In the genomic region with DNA sequence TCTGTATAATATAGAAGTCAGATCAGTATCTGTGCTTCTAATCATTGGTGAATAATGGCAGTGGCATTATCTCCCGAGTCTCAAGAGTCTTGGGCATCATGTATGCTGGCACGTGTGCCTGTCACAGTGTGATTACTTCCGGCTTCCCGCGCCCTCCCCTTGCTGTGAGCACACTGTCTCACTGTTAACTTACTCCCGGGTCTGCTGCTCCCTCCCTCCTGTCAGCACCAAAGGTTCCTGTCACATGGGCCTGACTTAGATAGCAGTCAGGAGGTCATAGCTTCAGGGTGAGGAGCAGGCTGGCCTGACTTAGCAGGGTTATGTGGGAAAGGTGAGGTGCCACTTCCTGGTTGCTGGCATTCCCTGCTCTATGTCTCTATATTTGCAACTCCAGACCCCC, we compare ENCODE assay signal across 12 mouse cellular contexts.
A peak's percentile ranks its signal among the peaks of the same experiment; 100 is the strongest.
DNase-seq lines count a peak whose midpoint lies in the region; ATAC-seq lines count a peak whose summit lies in the region.
"Had no signal": no experiment of that assay in that cellular context is flagged by ENCODE, and none has a peak within 500 bp of the region (broad histone marks: within the 10 kb centered on the region; RNA-seq: fewer than 3 reads in every experiment).

No protein-coding gene starts in this region.

- peaks cover 47% of the 10 kb centered on the region for H3K4me1 ChIP-seq in embryonic facial prominence, embryonic 10.5 days
- H3K4me1 ChIP-seq in limb, embryonic 10.5 days: peaks cover 81% of the 10 kb centered on the region

- peak overlapping the region; percentile 69 for H3K27ac ChIP-seq in embryonic facial prominence, embryonic 10.5 days (replicated peaks)
- H3K27ac ChIP-seq in limb, embryonic 10.5 days: peak overlapping the region; percentile 81
- H3K27ac ChIP-seq: gastrocnemius, adult 2 months; neural tube, embryonic 15.5 days had no signal

- H3K36me3 ChIP-seq in embryonic facial prominence, embryonic 10.5 days (replicated peaks): no peaks in the 10 kb centered on the region
- H3K36me3 ChIP-seq in limb, embryonic 10.5 days: no peaks in the 10 kb centered on the region
- H3K36me3 ChIP-seq: neural tube, embryonic 15.5 days had no signal

- peak; percentile 93 for ATAC-seq in megakaryocyte-erythroid progenitor cell, adult 5-6 weeks (replicated peaks; ENCODE audit: low FRiP score, low TSS enrichment, poor library complexity, severe bottlenecking)

- peak; percentile 22 for DNase-seq in kidney, postnatal 10 days
- no peak for DNase-seq in kidney, postnatal 14 days
- no peak for DNase-seq in embryonic facial prominence, embryonic 10.5 days (ENCODE audit: low spot score)
- no peak for DNase-seq in limb, embryonic 10.5 days (ENCODE audit: low spot score)
- DNase-seq in frontal cortex, postnatal 36 days (ENCODE audit: low spot score in 2 of 2): no peak
- DNase-seq in left cerebral cortex, adult 11 months (ENCODE audit: low spot score): no peak
- DNase-seq: adrenal gland, postnatal 25 days; cerebellum, adult 9-11 months; gastrocnemius, adult 2 months; thymus, postnatal 14 days had no signal

- WGBS in embryonic facial prominence, embryonic 10.5 days: 31% methylated on average over 6 of the region's 6 CpGs
- 20% methylated on average over 6 of the region's 6 CpGs for WGBS in limb, embryonic 10.5 days

- H3K27me3 ChIP-seq in embryonic facial prominence, embryonic 10.5 days (replicated peaks; ENCODE audit: low read depth, poor library complexity, severe bottlenecking): no peaks in the 10 kb centered on the region
- H3K27me3 ChIP-seq in limb, embryonic 10.5 days (ENCODE audit: low read depth, poor library complexity, severe bottlenecking): no peaks in the 10 kb centered on the region
- H3K27me3 ChIP-seq: neural tube, embryonic 15.5 days had no signal

- no peak overlapping the region for H3K4me3 ChIP-seq in embryonic facial prominence, embryonic 10.5 days
- no peak overlapping the region for H3K4me3 ChIP-seq in limb, embryonic 10.5 days
- H3K4me3 ChIP-seq: gastrocnemius, adult 2 months; neural tube, embryonic 15.5 days had no signal

- no peaks in the 10 kb centered on the region for H3K9me3 ChIP-seq in embryonic facial prominence, embryonic 10.5 days
- no peaks in the 10 kb centered on the region for H3K9me3 ChIP-seq in limb, embryonic 10.5 days (replicated peaks)
- H3K9me3 ChIP-seq: neural tube, embryonic 15.5 days had no signal
